Mouse (Mus musculus) 3T3-L1 (cell line): ENCODE measurements around the gene 1600014C23Rik.

Source experiments
- DNase-seq: peaks from one replicate; pipeline ENCODE4 v3.0.0-alpha.2; 2015; ENCODE audit warnings: low read depth, low spot score

Gene 1600014C23Rik

GRCm38 (mm10) chr17:45752053-45752452 lies 18.4 kb upstream of the 1600014C23Rik start:
- DNase-seq, result peak; percentile 67

- DNase-seq, result no peak
These were observed 17.7 kb upstream of the 1600014C23Rik start for GRCm38 (mm10) chr17:45751359-45751758.

GRCm38 (mm10) chr17:45749100-45749499 lies 15.5 kb upstream of the 1600014C23Rik start:
- peak; percentile 59 for DNase-seq

DNA sequence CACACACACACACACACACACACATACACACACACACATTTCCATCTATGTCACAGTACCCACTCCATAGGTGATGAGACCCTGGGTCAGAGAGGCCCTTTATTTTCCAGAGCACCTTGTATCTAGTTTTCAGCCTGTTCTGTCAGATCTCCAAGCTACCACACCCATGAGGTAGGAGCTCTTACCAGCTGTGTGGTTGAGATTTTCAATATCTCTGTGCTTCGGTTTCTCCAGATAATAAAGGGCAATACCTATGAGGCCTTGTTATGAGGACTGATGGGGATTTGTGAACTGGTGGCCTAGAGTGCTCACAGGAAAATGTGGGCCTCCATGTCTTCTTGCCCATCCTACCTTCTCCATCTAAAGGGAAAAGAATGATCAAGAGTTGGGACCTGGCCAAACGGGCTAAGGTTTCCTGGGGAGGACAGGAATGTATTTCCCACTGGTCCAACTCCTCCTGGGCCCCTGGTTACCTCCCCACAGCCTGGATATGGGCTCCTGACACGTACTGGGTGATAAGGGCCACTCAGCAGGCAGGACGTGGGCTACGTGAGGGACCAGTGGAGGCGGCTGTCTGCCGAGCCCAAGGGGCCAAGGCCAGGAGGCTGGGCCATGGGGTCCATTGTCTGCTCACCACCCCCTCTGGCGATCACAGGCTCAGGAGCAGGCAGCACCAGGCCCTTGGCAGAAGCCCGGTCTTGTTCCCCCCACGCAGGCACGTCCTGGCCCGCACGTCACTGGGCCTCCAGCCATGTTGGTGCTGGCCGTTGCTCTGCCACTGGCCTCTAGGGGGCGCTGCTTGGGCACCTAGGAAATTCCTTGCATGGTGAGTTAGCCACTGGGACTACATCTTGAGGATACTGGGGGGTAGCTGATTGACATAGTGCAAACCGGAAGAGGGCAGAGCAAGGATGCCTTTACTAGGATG lies 14.5 kb upstream of the 1600014C23Rik start:
- no peak for DNase-seq

GRCm38 (mm10) chr17:45747293-45747692 lies 13.6 kb upstream of the 1600014C23Rik start:
- DNase-seq, result no peak

DNA sequence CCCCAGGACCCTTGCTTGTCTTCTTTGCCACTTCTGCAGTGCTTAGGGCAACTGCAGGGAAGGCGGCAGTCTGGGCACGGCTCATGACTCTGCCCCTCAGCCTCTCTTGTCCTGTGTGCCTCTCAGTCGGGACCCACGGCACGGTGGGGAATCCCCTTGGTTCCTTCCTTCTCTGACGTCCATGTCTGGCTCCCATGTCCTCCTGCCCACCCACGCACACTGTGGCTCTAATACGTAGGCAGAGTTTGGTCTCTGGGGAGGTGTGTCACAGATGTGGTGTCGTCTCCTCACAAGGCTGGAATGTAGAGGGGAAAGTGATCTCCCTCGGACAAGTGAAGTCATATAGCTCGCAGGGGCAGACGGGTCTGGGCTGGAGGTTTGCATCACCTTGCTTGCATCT lies 13.1 kb upstream of the 1600014C23Rik start:
- DNase-seq, result peak; percentile 96

DNA sequence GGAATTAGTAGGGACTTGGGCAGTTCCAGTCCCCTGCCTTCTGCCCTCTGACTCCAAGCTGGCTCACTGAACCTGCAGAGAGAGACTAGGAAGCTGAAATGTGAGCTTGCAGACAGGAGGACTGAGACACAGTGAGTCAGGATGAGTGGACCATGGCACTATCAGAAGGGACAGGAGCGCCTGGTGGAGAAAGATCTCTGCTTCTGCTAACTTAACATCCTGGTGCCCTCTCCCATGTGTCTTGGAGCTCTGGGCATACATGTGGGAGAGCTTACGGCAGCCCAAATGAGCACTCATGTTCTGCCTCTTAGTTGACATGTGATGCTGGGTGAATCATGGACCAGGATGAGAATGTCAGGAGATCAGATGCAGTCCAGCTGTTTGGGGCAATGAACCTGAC lies 12.0 kb upstream of the 1600014C23Rik start:
- DNase-seq, result peak; percentile 75

GRCm38 (mm10) chr17:45742371-45743147 lies 8.9 kb upstream of the 1600014C23Rik start:
- no peak for DNase-seq

DNA sequence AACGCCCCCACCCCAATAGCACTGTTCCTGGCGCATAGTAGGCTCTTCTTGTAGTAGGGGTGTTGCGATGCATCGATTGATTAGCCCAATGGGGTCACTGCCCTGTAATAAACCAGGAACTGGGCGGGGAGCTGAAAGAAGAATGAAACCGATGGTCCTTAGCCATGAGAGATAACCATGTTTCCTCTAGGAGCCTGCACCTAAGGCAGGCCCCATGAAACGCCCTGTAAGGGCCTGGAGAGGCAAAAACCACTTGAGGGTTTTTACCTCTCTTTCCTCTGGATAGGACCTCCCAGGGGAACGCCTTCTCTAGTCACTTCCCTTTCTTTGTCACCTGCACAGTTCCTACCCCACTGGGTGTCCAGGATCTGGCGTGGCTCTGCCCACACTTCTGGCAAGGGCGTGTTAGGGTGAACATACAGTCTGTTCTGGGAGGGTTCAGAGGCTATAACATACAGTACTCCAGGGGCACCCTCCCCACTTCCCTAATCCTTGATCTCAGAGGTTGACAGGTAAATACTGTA lies 3.5 kb upstream of the 1600014C23Rik start:
- DNase-seq, result no peak

- DNase-seq, result no peak
These were observed 2.9 kb upstream of the 1600014C23Rik start for GRCm38 (mm10) chr17:45736311-45737077.

GRCm38 (mm10) chr17:45735382-45736310 lies 2.0 kb upstream of the 1600014C23Rik start:
- DNase-seq, result peak; percentile 80

DNA sequence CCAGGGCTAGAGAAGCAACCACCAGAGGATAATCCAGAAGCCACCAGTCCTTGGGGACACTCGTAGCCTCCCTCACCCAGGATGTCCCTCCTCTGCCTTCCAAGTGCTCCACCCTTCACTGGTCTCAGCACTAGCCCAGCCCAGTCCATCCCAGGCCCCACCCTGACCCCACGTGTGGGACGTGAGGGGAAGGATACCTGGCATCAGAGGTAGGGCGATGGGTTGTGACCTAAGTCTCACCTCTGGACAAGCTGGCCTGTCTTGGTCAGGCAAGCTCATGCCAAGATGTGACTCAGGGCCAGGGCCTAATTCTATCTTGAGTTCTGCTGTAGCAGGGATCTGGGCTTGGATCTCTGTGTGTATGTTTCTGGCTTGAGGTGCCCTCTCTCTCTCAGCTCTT lies 1.2 kb upstream of the 1600014C23Rik start:
- peak; percentile 67 for DNase-seq

GRCm38 (mm10) chr17:45734333-45734732 lies 689 bp upstream of the 1600014C23Rik start:
- no peak for DNase-seq

- DNase-seq, result no peak
These were observed 458 bp downstream of the 1600014C23Rik start for GRCm38 (mm10) chr17:45733038-45733734.

- DNase-seq, result peak; percentile 88
These were observed 2.3 kb downstream of the 1600014C23Rik start for GRCm38 (mm10) chr17:45731172-45731864.

- no peak for DNase-seq
These were observed 2.9 kb downstream of the 1600014C23Rik start for GRCm38 (mm10) chr17:45730696-45731095.

DNA sequence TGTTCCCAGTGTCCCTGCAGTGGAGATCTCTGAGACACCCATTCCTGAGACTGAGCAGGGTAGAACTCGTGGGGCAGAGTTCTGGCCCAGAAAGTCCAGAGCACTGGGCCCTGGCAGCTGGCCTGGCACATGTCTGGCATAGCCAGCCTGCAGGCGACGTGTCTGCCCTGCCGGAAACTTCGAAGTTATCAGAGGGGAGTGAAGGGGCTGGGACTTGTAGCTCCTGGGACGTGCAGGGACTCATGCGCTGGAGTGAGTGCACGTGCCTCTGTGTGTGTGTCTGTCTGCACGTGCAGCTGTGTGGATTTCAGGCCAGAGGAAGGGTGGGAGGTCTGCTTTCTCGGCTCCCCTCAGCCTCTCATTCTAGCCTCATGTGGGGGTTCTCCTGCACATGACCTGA lies 4.3 kb downstream of the 1600014C23Rik start:
- no peak for DNase-seq

DNA sequence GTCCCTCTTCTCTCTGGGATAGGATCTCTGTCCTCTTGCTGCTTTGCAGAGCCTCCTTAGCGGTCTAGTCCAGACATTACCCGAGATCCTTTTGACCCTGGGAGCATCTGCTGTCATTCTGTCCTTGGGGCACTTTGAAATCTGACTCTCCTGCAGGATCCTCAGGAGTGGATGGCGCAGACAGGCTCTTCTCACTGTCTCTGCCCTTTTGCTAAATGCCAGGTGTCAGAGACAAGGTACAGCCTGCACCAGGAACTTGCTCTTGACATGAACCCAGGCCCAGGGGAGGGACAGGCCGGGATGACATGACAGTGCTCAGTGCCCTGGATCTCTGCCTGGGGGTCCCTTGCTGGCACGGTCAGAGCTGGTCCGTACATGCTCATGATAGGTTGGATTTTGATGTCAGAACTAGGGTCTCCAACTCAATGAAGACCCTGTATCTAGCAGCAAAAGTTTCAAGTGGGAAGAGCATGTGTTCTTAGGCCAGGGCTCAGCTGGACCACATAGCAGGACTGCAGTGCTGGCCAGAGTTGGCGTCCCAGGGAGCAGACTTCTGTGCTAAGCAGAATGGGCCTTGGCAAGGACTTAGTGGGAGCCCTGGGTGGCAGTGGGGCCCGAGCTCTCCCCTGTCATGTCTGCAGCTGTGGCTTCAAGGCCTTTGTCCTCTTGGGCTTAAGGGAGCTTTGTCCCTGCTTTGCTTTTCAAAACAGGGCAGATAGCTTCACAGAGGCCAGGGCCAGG lies 5.5 kb downstream of the 1600014C23Rik start:
- no peak for DNase-seq
